Mouse (Mus musculus) left cerebral cortex, adult 9 months (tissue): ENCODE measurements at regions not wholly inside any gene's neighbourhood (a gene's known extent, or its start where the extent isn't known, plus 50 kb on each side); places are given as distances from the start of the nearest gene placed in this dataset.
A peak's percentile ranks its signal among the peaks of the same experiment; 100 is the strongest.
"Not testable (repeated sequence)": the region's sequence is repeated elsewhere in the genome, so short reads cannot be mapped to it uniquely, and the experiment has no call there.

Experiments used
- DNase-seq, 2 experiments: peaks; one replicate each; pipeline ENCODE4 v3.0.0; 2022; ENCODE audit warnings: low spot score in 2 of 2

DNA sequence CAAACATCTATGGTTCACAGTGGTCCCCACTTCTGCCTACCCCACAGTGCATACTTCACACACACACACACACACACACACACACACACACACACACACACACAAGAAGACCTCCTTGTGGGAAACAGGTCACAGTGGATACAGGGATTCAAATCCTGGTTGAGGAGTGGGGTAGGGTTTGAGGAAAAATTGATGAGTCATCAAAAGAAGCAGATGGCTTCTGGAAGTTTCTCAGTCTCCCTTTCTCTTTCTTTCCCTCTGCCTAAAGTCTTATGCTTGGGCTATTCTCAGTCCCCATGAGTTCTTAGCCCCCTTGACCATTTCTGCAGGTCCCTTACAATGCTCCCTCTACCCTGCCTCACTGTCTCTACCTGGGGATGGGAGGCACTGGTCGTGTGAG, 56.4 kb downstream of the Rassf10 start:
- DNase-seq: no peak

DNA sequence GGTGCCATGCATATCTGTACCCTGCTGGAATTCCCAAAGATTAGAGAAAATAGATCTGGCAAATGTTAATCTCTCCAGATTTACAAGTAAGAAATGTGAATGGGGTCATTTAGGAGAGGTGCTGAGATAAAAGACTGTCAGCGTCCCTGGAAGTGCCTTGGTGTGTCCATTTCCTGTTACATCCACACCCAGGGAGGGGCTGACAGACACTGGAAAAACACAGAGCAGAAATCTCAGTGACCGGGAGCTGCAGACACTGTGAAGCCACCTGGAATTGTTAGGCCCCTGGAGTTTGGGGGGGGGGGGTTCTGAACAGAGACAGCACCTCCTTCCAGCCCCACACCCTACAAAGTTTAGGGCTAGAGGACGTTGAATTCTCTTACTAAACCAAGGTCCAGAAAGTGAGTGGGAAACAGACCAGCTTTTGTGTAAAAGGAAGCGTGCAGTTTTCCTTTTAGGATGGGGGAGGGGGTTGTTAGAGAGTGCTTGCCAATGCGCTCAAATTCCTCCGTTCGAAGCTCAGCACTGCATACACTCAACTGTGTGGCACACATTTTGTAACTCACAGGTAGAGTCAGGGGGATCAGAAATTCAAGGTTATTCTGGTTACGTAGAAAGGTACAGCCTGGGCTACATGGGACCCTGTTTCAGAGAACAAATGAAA, 63.5 kb downstream of the Rassf10 start:
- no peak for DNase-seq

DNA sequence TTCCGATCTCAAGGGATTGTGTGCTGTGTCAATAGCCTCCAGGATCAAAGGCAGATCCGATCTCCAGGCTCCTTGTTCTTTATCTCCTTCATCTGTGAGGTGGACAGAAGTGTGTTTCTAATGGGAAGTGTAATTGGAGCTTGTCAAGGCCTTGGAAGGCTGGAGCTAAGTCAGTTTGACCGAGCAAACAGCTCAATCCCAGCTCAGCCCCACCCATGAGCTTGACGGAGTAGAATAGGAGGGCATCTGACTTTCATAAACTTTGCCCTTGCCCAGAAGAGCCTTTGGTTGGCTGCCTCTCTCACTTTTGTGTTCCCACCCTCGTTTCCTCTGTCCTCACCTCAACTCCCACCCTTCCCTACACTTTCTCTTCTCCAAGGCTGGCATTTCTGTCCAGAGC, 67.7 kb downstream of the Rassf10 start:
- no peak for DNase-seq

DNA sequence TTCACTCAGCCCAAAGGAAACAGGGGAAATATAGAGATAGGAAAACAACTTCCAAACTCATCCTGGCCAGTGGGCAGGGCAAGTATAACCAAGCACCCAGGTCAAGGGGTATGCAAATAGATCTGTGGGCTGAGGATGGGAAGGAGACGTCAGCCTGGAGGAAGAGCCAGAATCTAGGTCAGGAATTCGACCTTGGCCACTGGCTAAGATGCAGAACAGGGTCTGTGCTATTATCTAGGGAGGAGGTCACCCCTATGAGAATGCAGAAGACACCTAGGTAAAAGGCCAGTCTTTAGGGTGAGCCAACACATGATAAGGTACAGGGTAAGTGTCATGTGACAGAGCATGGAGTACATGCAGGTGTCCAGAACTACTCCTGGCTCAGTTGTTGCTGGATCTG, 68.8 kb downstream of the Rassf10 start:
- no peak for DNase-seq

GRCm38 (mm10) chr7:113025758-113026157, 72.0 kb downstream of the Rassf10 start:
- DNase-seq: no peak

GRCm38 (mm10) chr7:113026290-113027075, 72.7 kb downstream of the Rassf10 start:
- no peak for DNase-seq

DNA sequence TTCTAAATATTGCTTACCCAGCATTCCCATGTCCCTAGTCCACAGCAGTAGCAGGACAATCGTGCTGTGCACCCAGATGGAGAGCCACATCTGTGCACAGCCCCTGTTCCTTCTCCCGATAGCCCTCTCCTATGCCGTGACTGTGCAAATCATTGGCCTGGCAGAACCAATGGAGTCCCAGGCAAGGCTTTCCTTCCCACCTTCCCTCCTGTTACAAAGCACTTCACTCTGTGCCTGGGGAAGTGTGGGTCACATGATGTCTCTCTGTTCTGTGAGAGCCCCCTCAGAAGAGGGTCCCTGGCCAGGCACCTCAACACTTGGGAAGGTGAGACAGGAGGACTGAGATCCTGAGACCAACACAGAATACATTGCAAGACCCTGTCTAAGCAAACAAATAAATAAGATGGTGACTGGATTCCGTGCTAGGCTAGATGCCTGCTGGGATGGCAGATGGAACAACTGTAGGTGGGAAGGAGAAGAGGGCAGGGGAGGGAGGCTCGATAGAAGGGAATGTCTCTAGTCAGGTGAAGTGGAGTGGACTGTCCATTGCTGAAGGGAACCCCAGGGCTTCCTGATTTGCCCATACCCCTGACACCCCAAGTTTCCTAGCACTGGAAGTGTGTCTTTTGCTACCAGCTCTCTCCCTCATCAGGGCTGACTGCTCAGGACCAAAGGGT, 73.5 kb downstream of the Rassf10 start:
- DNase-seq: no peak

- DNase-seq: no peak
Observed at GRCm38 (mm10) chr7:113030053-113030752, 76.4 kb downstream of the Rassf10 start.

- no peak for DNase-seq
Observed at GRCm38 (mm10) chr7:113035751-113036150, 82.0 kb downstream of the Rassf10 start.

DNA sequence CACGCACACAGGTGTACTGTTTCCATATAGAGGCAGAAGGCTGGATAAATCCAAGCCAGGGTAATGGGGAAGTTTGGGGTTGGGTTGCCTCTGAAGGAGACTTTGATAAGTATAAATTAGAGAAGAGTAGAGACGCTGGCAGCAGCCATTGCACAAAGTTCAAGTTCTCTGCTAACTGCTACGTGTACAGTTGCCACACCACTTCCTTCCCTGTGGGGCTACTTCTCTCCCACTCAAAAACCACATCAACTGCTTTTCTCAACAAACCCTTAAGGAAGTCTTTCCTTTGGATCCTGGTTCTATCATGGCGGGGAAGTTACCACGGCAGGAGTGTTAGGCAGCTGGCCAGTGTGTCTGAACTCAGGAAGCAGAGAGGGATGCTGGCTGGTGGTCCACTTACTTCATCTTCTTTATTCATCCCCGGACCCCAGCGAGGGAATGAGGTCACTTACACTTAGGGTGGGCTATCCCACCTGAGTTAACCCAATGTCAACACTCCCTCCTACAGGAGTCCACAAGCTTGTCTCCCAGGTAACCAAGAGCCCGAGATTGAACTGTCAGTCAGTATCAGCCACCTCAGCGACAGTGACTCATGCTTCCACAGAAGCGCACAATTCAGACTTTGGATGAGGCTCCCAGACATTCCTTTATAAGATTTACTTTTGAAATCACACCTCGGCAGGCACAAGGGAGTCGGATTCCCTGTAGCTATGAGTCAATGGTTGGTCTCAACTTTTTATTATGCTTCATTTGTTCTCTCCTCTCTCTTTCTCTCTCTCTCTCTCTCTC, 84.3 kb downstream of the Rassf10 start:
- DNase-seq: no peak

- DNase-seq: no peak
Observed at GRCm38 (mm10) chr7:113038906-113039671, 85.3 kb downstream of the Rassf10 start.

DNA sequence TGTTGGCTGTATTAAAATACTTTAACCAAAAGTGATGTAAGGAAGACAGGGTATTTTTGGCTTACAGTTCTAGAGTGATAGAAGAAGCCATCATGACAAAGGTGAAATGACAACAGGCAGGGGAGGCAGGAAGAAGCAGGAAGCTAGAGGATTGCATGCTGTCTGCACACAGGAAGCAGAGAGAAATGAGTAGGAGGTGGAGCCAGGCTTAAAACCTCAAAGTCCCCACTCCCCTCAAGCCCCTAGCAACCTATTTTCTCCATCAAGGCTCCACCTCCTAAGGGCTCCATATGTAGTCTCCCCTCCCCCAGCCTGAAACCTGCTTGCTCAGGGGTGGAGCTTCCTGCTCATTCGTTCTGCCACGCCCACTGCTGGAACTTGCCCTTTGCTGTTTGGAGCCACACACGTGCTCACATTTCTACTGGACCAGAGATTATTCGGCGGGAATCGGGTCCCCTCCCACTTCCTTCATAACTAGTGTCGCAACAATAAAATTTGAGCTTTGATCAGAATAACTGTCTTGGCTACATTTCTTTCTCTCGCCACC, 91.9 kb downstream of the Rassf10 start:
- not testable (repeated sequence) for DNase-seq

- no peak for DNase-seq
Observed at GRCm38 (mm10) chr7:113046406-113046805, 92.6 kb downstream of the Rassf10 start.

DNA sequence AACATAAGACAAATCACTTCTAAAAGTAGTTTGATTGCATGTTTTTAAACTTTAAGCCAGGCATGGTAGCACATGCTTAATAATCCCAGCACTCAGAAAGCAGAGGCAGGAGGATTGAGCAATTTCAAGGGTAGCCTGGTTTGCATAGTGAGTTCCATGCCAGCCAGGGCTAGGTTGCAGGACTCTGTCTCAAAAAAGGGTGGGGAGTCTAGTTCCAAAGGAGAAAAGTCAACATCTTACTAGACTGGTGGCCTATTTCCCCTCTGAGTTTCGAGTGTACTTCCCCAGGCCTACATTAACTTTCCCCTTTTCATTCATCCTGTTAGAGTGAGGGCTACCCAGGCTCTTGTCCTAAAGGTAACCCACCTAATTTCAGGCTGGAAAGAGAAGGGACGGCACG, 93.8 kb downstream of the Rassf10 start:
- no peak for DNase-seq

DNA sequence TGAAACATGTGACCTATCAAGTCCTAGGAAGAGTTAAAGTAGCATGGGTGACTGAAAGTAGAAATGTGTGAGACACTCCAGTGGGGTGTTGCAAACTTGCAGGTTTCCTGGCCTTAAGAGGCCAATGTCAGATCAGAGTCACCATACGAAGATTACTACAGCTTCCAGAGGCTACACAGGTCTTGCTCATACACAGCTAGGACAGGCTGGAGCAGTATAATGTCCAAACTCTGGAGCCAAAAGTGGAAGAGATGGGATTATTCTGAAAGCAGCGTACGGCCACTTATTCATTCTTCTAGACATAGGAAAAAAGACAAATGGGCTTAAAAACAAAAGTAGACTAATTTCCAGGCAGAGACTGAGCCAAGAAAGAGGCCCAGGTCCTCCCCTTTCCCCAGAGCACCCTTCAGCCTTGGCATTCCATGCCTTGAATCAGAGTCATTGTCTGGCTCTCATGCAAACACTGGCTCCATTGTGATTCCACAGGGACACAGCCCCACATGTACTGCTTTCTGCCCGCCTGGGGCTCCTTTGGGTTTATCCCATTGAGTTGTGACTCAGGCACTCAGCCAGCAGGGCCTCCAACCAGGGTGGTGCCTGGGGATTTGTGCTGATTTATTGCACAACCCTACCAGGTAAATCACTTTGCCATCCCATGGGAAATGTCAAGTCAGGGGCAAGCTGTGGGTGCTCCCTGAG, 94.5 kb downstream of the Rassf10 start:
- DNase-seq: peak; percentile 15 to 42

DNA sequence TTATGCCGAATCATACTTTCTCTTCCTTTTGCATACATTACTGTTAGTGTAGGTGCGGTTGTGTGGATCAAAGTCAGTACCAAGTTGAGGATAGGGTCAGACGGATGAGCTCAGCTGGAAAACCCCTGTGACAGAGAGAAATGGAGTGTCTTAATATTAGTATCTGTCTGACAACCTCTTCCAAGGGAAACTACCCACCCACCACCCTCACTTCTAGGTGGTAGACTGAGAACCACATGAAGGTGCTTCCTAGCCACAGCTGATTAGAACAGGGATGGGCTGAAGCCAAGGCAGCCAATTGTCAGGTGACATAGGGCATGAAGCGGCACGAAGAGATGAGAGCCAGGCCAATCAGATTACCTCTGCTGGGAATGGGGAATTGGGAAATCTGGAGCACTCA, 95.7 kb downstream of the Rassf10 start:
- no peak for DNase-seq

GRCm38 (mm10) chr7:113052952-113053351, 99.2 kb downstream of the Rassf10 start:
- no peak for DNase-seq

- no peak for DNase-seq
Observed at GRCm38 (mm10) chr7:113056421-113056820, 102.7 kb downstream of the Rassf10 start.

- peak in 1 of 2 experiments; percentile 43 for DNase-seq
Observed at GRCm38 (mm10) chr7:113059211-113059966, 105.6 kb downstream of the Rassf10 start.
